Mouse (Mus musculus): Measurements from ENCODE around the gene Trafd1. TPM values are rescaled to one million over a fixed set of nuclear protein-coding genes. Genes with fewer than 3 reads are reported as not detected.

The Trafd1 gene
- total RNA-seq, 2 experiments from 2014 or later = 44.1 to 49.7 TPM

DNA sequence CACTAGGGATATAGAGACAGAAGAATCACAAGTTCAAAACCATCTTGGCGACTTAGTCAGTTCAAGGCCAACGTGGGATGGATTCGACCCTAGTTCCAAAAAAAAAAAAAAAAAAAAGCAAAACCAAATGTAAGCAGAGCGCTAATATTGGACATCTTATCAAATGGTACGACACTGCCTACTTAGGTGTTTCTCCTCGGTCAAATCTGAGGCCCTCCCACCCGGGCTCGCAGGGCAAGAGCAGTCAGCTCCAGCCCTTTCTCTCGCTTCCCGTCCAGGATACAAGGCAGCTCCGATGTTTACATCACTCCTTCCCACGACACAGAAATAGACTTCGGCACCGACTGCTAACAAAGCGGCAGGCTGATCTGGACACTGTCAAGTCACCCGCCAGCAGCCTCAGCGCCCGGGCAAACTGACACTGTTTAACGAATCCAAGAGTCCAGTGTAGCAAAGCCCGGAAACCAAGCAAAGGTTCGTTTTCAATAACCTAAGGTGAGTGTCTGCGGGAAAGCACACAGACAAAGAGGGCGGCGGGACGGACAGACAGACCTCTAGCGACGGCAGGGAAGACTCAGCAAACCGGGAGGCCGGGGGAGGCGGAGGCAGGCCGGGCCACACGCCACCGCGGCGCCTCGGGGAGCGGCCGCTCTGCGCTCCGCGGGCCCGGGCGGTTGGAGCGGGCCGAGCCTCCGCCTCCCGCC is 523 bp downstream of the Trafd1 start:
- DNase-seq = no peak

DNA sequence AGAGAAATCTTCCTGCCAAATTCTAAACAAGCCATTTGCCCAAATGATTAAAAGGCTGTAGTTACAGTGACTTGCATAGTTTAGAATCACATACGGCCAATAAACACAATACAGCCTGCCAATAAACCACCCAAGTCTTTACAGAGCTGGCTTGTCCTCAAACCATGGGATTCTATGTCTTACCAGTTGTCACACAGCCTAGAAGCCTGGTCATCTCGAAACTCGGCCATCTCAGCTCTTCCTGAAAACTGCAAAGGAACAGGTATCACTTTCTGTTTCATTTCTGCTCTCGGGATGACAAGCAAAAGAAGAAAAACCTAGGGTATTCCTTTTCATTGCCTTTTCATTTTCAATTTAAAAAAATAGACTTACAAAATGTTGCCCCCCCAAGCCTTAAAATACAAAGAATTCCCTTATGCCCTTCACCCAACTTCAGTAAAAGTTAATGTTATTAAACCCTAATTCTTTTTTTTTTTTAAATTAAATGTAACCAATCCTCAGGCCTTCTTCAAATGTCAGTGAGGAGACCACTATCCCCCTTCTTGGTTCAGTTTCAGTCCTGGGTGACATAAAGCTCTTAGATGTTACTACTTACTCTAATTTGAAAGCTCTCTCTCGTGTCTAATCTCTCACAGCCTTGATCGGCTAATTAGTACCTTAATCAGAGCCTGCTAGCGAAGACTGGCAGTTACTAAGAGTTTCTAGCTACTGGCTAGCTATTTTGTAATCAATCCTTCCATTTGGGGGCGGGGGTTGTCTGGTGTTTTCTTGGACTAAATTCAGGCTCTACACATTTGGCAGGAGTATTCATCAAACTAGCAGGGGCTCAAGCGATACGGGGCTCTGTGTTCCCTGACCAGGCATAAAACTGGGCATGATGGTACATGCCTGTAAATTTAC is 1.3 kb downstream of the Trafd1 start:
- peak in 1 of 2 experiments; percentile 24 for DNase-seq

DNA sequence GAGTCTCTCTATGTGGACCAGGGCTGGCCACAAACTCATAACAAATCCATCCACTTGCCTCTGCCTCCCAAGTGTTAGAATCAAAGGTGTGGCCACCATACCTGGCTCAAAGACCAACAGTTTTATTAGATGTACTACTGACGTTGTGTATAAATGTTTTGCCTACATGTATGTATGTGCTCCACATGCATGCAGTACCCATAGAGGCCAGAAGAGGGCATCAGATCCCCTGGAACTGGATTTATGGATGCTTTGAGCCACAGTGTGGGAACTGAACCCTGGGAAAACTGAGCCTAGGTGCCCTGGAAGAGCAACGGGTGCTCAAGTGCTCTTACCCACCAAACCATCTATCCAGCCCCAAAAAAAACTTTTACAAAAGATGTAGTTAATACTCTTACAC is 4.7 kb downstream of the Trafd1 start:
- no peak for DNase-seq

DNA sequence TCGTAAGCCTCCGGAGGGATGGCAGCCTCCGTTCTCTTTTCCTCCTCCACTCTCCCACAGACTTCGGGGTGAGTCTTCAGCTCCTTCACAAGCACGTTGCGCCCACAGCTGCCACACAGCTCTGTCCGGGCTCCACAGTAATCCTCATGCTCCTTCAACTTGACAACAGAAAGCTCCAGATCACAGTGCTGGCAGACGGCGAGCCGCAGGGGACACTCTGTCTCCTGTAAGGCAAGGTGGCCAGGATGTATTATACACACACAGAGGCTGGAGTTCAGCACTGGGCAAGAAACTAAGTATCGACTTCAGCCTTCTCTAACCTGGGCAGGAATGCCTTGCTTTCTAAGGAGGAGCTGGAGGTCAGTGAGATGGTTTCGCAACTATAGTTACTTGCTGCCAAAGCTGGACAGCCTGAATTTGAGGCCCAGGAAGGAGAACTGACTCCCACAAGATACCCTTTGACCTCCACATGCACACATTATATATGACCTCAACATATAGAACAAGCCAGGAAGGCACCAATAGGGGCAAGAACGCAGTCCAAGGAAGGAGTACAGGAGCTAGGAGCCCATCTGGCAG is 6.7 kb downstream of the Trafd1 start:
- no peak for DNase-seq

DNA sequence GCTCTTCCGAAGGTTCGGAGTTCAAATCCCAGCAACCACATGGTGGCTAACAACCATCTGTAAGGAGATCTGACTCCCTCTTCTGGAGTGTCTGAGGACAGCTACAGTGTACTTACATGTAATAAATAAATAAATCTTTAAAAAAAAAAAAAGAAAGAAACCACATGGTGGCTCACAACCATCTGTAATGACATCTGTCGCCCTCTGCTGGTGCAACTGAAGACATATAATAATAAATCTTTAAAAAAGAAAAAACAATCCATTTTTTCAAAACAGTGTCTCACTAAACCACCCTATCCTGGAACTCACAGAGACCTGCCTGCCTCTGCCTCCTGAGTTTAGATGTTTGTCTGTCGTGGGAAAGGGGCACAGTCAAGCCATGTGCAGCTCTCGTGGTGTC is 8.5 kb downstream of the Trafd1 start:
- DNase-seq = peak; percentile 41 to 61

DNA sequence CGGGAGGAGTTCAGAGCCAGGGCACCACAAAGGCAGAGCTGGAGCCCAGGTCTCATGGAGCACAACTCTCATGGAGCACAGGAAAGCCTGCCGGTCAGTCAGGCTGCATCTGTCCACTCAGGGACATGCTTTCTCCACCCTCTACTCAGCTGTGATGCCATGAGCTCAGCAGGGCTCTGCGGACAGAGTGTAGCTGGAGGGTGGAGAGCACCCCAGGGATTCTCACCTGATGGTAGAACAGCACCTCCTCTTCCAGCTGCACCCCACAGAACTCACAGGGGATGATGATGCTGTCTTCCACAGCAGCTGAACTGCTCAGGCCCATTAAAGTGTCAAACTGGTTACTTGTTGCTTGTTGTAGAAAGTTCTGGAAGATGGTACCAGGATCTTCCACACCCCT is 10.6 kb downstream of the Trafd1 start:
- DNase-seq = no peak

DNA sequence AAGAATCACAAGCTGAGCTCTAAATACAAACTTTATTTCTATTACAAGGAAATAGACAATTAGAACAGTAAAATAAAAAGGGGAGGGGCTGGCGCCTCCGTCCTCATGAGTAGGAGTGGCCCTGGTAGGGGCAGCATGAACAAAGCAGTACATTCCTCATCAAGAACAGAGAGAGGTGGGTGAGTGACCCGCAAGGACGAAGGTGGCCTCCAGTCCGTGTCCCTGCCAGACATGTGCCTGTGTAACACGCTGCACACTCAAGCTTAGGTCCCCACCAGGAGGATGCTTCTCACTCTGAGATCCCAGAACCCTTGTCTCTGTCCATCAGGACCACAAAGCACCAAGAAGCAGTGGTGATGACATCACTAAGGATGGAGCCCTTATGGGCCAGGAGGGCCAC is 13.7 kb downstream of the Trafd1 start:
- no peak for DNase-seq

DNA sequence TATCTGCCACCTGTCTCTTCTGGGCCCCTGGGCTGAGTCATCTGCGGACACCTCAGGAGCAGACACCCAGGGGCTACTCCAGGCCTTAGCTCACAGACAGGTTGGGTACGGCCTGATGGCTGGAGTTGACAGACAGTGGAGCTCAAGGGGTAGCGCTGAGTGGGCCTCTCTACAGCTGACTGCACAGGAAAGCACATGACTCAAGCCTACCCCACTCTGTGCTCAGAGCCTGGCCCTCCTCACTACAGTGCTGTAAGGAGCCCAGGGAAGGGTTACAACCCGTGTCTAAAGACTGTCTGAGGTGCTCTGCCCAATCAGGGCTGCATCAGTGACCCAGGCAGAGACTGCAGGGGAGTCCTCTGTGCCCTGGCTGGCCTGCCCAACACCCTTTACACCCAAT is 18.2 kb downstream of the Trafd1 start:
- no peak for DNase-seq

DNA sequence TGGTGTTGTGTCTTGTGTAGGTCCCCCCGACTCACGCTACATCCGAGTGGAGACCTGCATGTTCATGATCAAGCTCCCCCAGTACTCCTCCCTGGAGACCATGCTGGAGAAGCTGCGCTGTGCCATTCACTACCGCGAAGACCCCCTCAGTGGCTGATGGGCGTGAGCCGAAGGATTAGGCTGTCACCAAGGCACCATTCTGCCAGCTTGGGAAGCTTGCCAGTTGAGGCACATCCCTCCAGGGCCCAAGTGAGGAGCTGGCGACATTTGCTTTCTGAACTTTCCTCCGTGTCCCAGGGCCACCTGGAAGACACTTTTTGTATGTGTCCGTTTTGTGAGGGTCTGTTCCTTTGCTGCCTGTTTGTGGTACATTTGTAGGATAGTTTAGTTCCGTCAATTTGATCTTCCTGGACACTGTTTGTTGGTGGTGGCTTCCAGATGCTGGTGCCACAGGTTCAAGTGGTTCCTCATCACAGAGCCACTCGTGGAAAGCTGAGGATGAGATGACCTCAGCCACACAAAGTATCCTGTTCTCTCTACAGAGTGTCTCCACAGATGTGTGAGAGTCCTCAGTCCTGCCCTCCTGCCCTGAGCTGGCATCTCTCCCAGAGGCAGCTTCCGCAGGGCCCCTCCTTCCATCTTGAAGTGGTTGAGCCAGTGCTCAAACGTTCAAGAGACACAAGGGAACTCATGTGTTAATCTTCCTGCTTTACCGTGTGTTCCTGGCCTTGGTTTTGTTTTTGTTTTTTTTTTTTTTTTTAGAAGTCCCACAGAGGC is 18.8 kb downstream of the Trafd1 start:
- DNase-seq = no peak

DNA sequence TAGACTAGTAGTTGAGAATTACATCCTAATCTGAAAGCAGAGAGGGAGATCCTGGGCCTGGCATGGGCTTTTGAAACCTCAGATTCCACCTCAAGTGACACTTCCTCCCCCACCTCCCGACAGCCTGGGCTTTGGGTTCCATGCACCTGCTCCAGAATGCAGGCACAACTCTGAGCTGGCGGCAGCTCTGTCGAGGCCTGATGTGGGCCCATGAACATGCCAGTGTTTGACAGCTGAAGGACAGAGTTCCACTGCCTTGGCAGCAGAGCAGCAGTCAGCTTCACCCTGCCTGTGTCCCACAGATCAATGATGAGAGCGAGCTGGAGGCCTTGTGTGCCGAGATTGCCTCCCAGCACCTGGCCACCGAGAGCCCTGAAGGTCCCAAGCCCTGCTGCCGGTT is 22.0 kb downstream of the Trafd1 start:
- peak; percentile 42 to 47 for DNase-seq

DNA sequence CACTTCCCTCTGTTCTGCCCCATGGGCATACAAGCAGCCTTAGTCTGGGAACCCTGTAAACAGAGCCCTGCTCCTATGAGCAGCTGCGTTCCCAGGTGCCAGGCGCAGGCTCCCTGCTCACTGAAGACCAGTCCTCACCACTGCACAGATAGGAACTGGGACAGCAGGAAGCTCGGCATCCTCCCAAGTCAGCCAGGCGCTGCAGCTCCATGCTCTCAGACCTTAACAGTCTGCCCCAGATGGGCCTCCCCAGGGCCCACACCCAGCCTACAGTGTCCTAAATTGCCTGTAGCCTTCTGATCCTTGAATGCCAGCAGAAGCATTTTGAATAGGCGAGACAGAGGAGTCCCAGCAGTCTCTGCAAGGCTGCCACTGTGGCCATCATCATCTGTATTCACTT is 23.7 kb downstream of the Trafd1 start:
- no peak for DNase-seq

DNA sequence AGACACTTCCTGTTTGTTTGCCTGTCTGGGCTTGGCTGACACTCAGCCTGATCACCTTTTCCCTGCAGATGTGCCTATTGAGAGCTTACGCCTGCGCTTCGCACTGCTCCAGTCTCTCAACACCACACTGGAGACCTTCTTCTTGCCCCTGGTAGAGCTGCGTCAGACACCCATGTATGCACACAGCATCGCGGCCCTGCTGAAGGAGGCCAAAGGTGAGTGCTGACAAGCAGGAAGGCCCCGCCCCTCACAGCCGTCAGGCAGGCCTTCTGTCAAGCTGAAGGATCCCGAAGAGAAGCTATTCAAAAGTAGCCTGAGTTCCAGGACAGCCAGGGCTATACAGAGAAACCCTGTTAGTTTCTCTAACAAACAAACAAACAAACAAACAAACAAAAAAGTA is 26.2 kb downstream of the Trafd1 start:
- DNase-seq = no peak

DNA sequence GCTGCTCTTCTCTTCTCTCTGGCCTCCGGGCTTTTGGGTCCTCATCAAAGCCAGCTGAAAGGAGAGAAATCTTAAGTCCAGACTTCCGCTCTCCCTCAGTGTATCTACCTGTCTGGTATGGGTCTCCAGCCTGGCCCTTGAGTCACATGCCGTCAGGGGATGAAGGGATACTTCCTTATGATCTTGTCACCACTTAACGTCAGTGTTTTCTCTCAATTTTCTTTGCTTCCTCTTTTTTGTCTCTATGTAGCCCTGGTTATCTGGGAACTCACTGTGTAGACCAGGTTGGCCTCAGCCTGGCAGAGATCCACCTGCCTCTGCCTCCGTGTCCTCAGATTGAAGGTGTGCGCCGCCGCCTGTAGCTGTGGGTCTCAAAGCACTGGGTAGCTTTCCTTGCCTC is 41.4 kb downstream of the Trafd1 start:
- no peak for DNase-seq

DNA sequence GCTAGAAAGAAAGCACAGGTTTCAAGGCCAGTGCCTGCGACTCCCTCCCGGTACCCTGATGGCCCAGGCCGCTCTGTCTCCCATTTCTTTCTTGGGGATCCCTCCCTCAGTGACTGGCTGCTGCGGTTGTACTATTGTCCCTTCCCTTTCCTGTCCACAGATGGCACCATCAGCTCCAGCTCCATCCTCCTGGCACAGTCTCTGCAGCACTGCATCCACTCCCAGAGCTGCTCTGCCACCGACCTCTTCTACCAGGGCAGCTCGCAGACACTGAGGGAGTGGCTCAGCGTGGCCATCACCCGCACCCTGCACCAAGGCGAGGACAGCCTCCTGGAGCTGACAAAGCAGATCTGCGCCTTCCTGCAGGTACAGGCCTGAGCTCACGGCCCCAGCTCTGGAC is 42.9 kb downstream of the Trafd1 start:
- DNase-seq = no peak

DNA sequence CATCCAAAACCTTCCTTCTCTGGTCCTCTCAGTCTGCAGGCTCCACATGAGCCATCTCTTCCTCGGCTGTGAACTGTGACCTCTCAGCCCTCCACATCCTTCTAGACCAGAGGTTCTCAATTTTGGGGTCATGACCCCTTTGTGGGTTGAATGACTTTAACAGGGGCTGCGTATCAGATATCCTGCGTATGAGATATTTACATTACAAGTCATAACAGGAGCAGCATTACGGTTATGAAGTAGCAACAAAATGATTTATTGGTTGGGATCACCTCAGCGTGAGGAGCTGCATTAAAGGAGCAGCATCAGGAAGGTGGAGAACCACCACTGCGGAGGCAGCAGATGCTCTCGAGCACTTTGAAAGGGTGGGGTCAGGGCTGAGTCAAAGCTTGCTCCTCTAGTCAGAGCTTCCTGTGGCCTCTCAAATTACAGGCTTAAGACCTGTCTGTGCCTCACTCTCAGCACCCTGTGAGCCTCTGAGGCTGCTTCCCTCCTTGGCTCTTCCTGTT is 44.4 kb downstream of the Trafd1 start:
- no peak for DNase-seq

DNA sequence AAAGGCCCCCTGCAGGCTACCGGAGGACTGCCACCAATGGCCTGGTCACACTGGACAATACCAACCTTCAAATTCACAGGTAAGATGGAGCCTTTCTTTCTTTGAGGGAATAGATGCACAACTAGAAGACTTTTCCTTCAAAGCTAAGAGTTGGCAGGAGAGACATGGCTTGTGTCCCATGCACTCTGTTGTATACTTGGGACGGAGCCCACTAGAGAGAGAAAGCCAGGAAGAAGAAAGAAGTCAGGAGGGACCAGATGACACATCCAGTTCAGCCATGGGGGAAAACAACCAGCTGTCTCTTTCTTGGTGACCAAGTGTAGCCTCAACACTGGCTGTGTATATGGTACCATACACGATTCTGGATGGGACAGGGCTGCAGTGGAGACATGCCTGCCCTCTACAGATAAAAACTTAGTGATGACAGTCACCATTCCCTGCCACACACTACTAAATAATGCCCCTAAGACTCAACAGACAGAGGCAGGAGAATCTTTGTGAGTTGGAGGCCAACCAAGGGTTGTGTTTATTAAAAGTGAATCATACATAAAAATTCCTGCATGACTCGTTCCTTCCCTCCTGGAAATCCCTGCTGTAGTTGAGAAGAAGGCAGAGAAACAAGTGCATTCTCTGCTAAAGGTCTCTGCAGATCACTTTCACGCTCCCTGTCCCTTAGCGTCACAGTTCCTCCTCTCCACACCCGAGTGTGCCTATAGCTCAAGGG is 45.8 kb downstream of the Trafd1 start:
- no peak for DNase-seq

DNA sequence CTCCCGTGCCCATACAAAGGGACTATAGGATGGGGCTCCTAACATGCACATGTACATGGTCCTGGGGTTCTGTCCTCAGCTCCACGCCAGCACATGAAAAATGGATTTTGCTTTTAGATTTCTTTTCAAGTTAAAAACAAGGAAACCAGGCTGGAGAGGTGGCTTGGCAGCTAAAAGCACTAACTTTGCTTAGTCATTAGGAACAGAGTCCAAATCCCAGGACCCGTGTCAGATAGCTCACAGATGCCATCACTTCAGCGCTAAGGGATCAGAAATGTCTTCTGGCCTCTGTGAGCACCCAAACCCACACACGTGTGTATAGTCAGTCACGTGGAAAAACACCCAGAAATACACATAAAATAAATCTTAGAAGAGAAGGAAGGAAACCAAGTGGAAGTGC is 48.7 kb downstream of the Trafd1 start:
- no peak for DNase-seq

DNA sequence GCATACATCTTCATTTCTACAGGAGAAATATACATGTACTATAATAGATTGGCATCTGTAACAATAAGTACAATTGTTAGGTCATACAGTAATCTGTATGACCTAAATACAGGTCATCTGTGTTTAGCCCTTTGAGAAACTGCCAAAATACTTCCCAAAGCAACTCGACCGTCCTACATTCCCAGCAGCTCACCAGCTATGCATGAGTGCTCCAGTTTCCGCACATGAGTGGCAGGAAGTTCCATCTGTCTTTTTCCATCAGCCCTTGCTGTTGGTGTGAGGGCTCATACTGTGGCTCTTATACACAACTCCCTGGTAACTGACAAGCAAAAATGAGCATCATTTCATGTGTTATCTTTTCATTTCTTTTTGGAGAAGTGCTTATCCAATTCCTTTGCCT is 49.4 kb downstream of the Trafd1 start:
- no peak for DNase-seq

DNA sequence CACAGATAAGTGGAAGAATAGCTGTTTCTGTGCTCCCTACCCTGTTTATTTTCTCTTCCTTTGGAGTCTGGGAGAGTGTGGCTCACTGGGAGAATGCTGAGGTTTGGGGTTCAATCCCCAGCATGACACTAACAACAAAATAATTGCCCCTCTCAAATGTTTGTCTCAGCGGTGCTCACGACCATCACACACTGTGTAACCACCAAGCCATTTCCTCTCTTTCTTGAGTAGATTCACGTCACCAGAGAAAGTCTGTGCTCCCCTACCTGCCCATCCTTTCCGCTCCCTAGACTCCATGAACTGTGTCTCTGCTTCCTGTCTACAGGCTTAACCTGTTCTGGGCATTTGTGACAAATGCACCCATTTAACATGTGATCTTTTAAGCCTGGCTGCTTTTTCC is 50.0 kb downstream of the Trafd1 start:
- DNase-seq = no peak

DNA sequence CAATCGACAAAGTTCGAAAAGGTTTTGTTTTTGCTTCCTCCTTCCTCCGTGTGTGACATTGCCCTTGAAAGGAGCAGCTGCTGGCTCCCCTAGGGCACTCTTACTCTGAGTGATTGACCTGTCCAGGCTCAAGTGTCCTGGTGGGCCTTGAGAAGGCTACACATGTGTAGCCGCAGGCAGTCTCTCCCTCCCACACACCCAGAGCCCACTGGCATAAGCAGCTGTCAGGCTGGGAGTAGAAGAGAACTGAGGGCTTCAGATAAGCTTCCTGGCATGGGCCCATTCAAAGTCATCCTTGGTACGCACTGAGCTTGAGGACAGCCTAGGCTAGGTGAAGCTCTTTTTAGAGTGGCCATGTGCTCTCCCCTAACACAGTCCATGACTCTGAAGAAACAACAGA is 51.0 kb downstream of the Trafd1 start:
- no peak for DNase-seq

DNA sequence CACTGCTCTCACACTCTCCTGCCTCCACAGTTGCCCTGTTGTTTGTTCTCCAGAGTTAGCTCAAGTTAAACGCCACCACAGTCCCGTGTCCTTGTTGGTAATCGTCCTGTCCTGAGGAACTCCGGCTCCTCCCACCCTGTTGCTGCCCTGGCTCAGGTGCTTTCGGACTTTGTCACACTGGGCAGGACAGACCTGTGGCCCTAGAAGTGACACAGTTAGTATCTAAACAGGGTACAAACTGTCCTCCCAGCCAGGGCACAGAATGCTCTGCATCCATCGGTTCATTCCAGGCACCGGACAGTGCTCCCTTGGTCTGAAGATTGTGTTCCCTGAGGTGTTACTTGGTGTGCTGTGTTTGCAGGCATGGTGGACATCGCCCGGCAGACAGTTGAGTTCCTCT is 51.5 kb downstream of the Trafd1 start:
- no peak for DNase-seq

DNA sequence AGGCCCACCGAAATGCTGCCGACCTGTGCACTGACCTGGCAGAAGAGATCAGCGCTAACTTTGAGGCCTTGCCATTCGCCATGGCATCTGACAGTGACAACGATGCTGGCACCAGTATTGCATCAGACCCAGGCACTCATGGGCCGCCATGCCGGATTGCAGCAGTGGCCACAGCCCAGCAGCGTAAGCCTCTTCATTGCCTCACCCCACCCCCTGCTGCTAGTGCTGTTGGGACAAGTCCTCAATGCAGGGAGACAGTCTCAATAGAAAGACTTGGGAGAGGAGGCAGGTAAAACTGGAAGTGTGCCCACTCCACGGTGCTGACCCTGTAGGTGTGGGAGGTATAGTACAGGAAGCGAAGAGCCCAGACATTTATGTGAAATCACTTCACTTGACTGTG is 53.7 kb downstream of the Trafd1 start:
- DNase-seq = no peak
